Mouse (Mus musculus): ENCODE measurements around the gene Olfr357. TPM values are rescaled to one million over a fixed set of nuclear protein-coding genes. Genes with fewer than 3 reads are reported as not detected.

Gene Olfr357
- polyA plus RNA-seq (2015; fragmentation: Illumina TruSeq; extraction: RNeasy Lipid Tissue Mini Kit (QIAGEN cat#74804); ENCODE audit: insufficient read depth, low replicate concordance): not detected

DNA sequence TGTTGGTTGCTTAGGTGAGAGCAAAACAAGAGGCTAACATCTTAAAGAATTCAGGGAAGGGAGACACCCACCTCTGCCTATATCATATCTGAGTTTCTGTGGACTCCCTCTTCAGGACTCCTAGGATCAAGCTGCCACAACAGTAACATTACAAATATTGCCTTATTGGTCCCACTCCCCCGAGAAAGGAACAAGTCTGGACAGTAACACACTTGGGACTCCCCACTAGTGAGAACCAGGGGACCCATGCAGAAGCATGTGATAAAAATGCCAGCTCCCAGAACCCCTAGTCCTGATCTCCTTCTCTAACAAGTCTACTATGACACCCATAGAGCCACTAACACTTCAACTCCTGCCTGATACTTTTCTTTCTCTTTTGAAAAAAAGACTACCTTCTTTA lies at the start of gene Olfr357:
Olfr357 (plus strand) TSS at position 301 of the 400 bp plus-strand sequence.

DNA sequence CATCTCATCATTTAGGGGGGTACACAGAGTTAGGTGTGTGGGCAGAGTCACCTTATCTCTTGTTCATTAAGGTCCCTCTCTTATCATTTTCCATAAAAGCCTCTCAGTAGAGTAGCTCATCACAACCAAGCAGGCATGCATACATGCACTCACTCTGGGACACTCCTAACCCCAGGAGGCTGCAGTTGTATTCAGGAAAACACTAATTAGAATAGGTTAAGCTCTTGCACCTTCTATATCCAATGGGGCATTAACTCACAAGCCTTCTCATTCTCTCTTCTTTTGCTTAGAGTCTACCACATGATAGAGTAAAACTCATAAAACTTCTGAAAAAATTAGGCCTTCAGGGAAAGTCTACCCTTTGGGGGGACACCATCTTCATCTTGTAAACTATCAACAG lies 15.6 kb downstream of the Olfr357 start, which contains the start of gene Olfr358:
Olfr358 (minus strand) TSS at position 101 of the 400 bp plus-strand sequence.

Other genes with a start within 250 kb of the Olfr357 start
- gene Olfr348, start 209.6 kb upstream of the Olfr357 start, polyA plus RNA-seq (2015; fragmentation: Illumina TruSeq; extraction: RNeasy Lipid Tissue Mini Kit (QIAGEN cat#74804); ENCODE audit: insufficient read depth, low replicate concordance): not detected
- gene Olfr50, start 203.3 kb upstream of the Olfr357 start, polyA plus RNA-seq (2015; fragmentation: Illumina TruSeq; extraction: RNeasy Lipid Tissue Mini Kit (QIAGEN cat#74804); ENCODE audit: insufficient read depth, low replicate concordance): not detected
- gene Olfr3, start 176.8 kb upstream of the Olfr357 start, polyA plus RNA-seq (2015; fragmentation: Illumina TruSeq; extraction: RNeasy Lipid Tissue Mini Kit (QIAGEN cat#74804); ENCODE audit: insufficient read depth, low replicate concordance): not detected
- gene Olfr350, start 147.5 kb upstream of the Olfr357 start, polyA plus RNA-seq (2015; fragmentation: Illumina TruSeq; extraction: RNeasy Lipid Tissue Mini Kit (QIAGEN cat#74804); ENCODE audit: insufficient read depth, low replicate concordance): not detected
- gene Olfr351, start 131.2 kb upstream of the Olfr357 start, polyA plus RNA-seq (2015; fragmentation: Illumina TruSeq; extraction: RNeasy Lipid Tissue Mini Kit (QIAGEN cat#74804); ENCODE audit: insufficient read depth, low replicate concordance): not detected
- not detected for gene Olfr352, start 125.4 kb upstream of the Olfr357 start, polyA plus RNA-seq (2015; fragmentation: Illumina TruSeq; extraction: RNeasy Lipid Tissue Mini Kit (QIAGEN cat#74804); ENCODE audit: insufficient read depth, low replicate concordance)
- not detected for gene Olfr353, start 100.9 kb upstream of the Olfr357 start, polyA plus RNA-seq (2015; fragmentation: Illumina TruSeq; extraction: RNeasy Lipid Tissue Mini Kit (QIAGEN cat#74804); ENCODE audit: insufficient read depth, low replicate concordance)
- not detected for gene Olfr354, start 88.1 kb upstream of the Olfr357 start, polyA plus RNA-seq (2015; fragmentation: Illumina TruSeq; extraction: RNeasy Lipid Tissue Mini Kit (QIAGEN cat#74804); ENCODE audit: insufficient read depth, low replicate concordance)
- gene Olfr355, start 64.9 kb upstream of the Olfr357 start, polyA plus RNA-seq (2015; fragmentation: Illumina TruSeq; extraction: RNeasy Lipid Tissue Mini Kit (QIAGEN cat#74804); ENCODE audit: insufficient read depth, low replicate concordance): not detected
- gene Olfr356, start 56.7 kb upstream of the Olfr357 start, polyA plus RNA-seq (2015; fragmentation: Illumina TruSeq; extraction: RNeasy Lipid Tissue Mini Kit (QIAGEN cat#74804); ENCODE audit: insufficient read depth, low replicate concordance): not detected
- not detected for gene Olfr358, start 15.5 kb downstream of the Olfr357 start, polyA plus RNA-seq (2015; fragmentation: Illumina TruSeq; extraction: RNeasy Lipid Tissue Mini Kit (QIAGEN cat#74804); ENCODE audit: insufficient read depth, low replicate concordance)
- gene Olfr360, start 71.9 kb downstream of the Olfr357 start, polyA plus RNA-seq (2015; fragmentation: Illumina TruSeq; extraction: RNeasy Lipid Tissue Mini Kit (QIAGEN cat#74804); ENCODE audit: insufficient read depth, low replicate concordance): not detected
- gene Olfr361, start 95.5 kb downstream of the Olfr357 start, polyA plus RNA-seq (2015; fragmentation: Illumina TruSeq; extraction: RNeasy Lipid Tissue Mini Kit (QIAGEN cat#74804); ENCODE audit: insufficient read depth, low replicate concordance): not detected
- gene Olfr362, start 124.1 kb downstream of the Olfr357 start, polyA plus RNA-seq (2015; fragmentation: Illumina TruSeq; extraction: RNeasy Lipid Tissue Mini Kit (QIAGEN cat#74804); ENCODE audit: insufficient read depth, low replicate concordance): not detected
- gene Olfr364-ps1, start 145.5 kb downstream of the Olfr357 start, polyA plus RNA-seq (2015; fragmentation: Illumina TruSeq; extraction: RNeasy Lipid Tissue Mini Kit (QIAGEN cat#74804); ENCODE audit: insufficient read depth, low replicate concordance): not detected
- gene Olfr365, start 194.4 kb downstream of the Olfr357 start, polyA plus RNA-seq (2015; fragmentation: Illumina TruSeq; extraction: RNeasy Lipid Tissue Mini Kit (QIAGEN cat#74804); ENCODE audit: insufficient read depth, low replicate concordance): not detected
- not detected for gene Olfr366, start 217.7 kb downstream of the Olfr357 start, polyA plus RNA-seq (2015; fragmentation: Illumina TruSeq; extraction: RNeasy Lipid Tissue Mini Kit (QIAGEN cat#74804); ENCODE audit: insufficient read depth, low replicate concordance)

Data from spleen, adult 10 weeks (tissue).